Mouse (Mus musculus) MEL (cell line): Measurements from ENCODE around the gene Cables2.

ENCODE experiments used
- CHD2 ChIP-seq: IDR thresholded peaks from 2 replicates; pipeline ENCODE4 v1.6.1; 2011; ENCODE audit warnings: low read length, improper control_type of control experiment
- CTCF ChIP-seq, 3 experiments: IDR thresholded peaks in 2 of 3; conservative IDR thresholded peaks in 1 of 3; 2 replicates each; pipeline ENCODE4 v1.5.1; 2011 to 2012; ENCODE audit warnings: low read length in 3 of 3, low read depth in 2 of 3, mild to moderate bottlenecking in 2 of 3, improper control_type of control experiment in 1 of 3, inconsistent platforms in 1 of 3, mixed read lengths in 1 of 3, moderate library complexity in 1 of 3; ENCODE audit not compliant: control insufficient read depth in 1 of 3, insufficient read depth in 1 of 3, poor library complexity in 1 of 3, severe bottlenecking in 1 of 3
- ELF1 ChIP-seq: IDR thresholded peaks from 2 replicates; pipeline ENCODE4 v1.6.1; 2014; ENCODE audit warnings: low read depth, mild to moderate bottlenecking, inconsistent platforms, low read length, improper control_type of control experiment, moderate library complexity
- EP300 ChIP-seq, 2 experiments: IDR thresholded peaks; 2 replicates each; pipeline ENCODE4 v1.6.1; 2011; ENCODE audit warnings: improper control_type of control experiment in 2 of 2, low read length in 2 of 2, low read depth in 1 of 2, mild to moderate bottlenecking in 1 of 2
- HCFC1 ChIP-seq: IDR thresholded peaks from 2 replicates; pipeline ENCODE4 v1.6.1; 2012; ENCODE audit warnings: low read depth, mild to moderate bottlenecking, inconsistent platforms, low read length, improper control_type of control experiment, moderate library complexity
- MAFK ChIP-seq: IDR thresholded peaks from 2 replicates; pipeline ENCODE4 v1.6.1; 2011; ENCODE audit warnings: low read depth, mild to moderate bottlenecking, low read length, improper control_type of control experiment, borderline replicate concordance
- MYC ChIP-seq: IDR thresholded peaks from 2 replicates; pipeline ENCODE4 v1.6.1; 2011; ENCODE audit warnings: low read depth, mild to moderate bottlenecking, low read length, improper control_type of control experiment, moderate library complexity
- POLR2A ChIP-seq, 2 experiments: IDR thresholded peaks; 2 replicates each; pipeline ENCODE4 v1.6.1; 2011 to 2012; ENCODE audit warnings: low read length in 2 of 2, mild to moderate bottlenecking in 2 of 2, control low read depth in 1 of 2, improper control_type of control experiment in 1 of 2, low read depth in 1 of 2, moderate library complexity in 1 of 2; ENCODE audit not compliant: control insufficient read depth in 1 of 2, insufficient read depth in 1 of 2, poor library complexity in 1 of 2
- POLR2AphosphoS5 ChIP-seq: IDR thresholded peaks from 2 replicates; pipeline ENCODE4 v1.6.1; 2012; ENCODE audit warnings: low read depth, borderline replicate concordance, mild to moderate bottlenecking, inconsistent platforms, low read length, moderate library complexity, mixed read lengths
- TCF12 ChIP-seq: IDR thresholded peaks from 2 replicates; pipeline ENCODE4 v1.6.1; 2014; ENCODE audit warnings: low read depth, mild to moderate bottlenecking, inconsistent platforms, low read length, improper control_type of control experiment, moderate library complexity
- UBTF ChIP-seq: IDR thresholded peaks from 2 replicates; pipeline ENCODE4 v1.6.1; 2012; ENCODE audit warnings: low read depth, mild to moderate bottlenecking, inconsistent platforms, low read length, improper control_type of control experiment, moderate library complexity, borderline replicate concordance; ENCODE audit not compliant: insufficient read depth
- USF1 ChIP-seq: IDR thresholded peaks from 2 replicates; pipeline ENCODE4 v1.6.1; 2014; ENCODE audit warnings: low read depth, mild to moderate bottlenecking, inconsistent platforms, low read length, improper control_type of control experiment, moderate library complexity
- USF2 ChIP-seq, 2 experiments: IDR thresholded peaks; 2 replicates each; pipeline ENCODE4 v1.6.1; 2011 to 2012; ENCODE audit warnings: improper control_type of control experiment in 2 of 2, low read length in 2 of 2, borderline replicate concordance in 1 of 2, inconsistent platforms in 1 of 2, low read depth in 1 of 2, mild to moderate bottlenecking in 1 of 2; ENCODE audit not compliant: insufficient read depth in 1 of 2
- ZC3H11A ChIP-seq: IDR thresholded peaks from 2 replicates; pipeline ENCODE4 v1.6.1; 2012; ENCODE audit warnings: low read depth, mild to moderate bottlenecking, inconsistent platforms, low read length, improper control_type of control experiment

DNA sequence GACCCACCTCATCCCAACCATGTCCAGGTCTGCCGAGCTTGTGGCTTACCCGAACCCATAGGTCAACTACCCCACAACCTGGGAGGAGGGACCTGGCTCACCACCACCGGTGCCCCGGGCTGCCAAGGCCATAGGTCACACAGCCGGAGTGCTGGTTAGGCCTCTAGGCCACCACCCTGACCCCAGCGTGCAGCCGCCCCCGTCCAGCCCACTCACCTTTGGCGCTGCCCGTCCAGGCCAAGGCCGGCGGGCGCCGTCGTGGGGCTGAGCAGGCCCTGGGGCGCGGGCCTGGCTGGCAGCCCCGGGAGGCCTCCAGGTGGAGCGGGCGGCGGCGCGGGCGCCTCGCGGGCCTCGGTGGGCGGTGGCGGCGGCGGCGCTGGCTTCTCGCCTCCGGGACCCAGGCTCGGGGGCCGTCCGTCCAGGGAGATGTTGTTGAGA, 393 bp downstream of the Cables2 start:
- TF ChIP-seq CTCF (IDR thresholded peaks at IDR 0.05 in 2 of 3, conservative IDR thresholded peaks at IDR 0.05 in 1 of 3; ENCODE audit: control insufficient read depth in 1 of 3, insufficient read depth in 1 of 3, low read depth in 2 of 3, low read length in 3 of 3, poor library complexity in 1 of 3, severe bottlenecking in 1 of 3): no peak
- TF ChIP-seq POLR2A (IDR thresholded peaks at IDR 0.05; ENCODE audit: control insufficient read depth in 1 of 2, insufficient read depth in 1 of 2, low read depth in 1 of 2, low read length in 2 of 2, poor library complexity in 1 of 2): no peak
- no peak for TF ChIP-seq HCFC1
- no peak for TF ChIP-seq TCF12
- TF ChIP-seq MAFK: no peak
- no peak for TF ChIP-seq USF1
- no peak for TF ChIP-seq ELF1
- TF ChIP-seq USF2 (IDR thresholded peaks at IDR 0.05; ENCODE audit: borderline replicate concordance in 1 of 2, insufficient read depth in 1 of 2, low read depth in 1 of 2, low read length in 2 of 2): no peak
- no peak for TF ChIP-seq CHD2
- TF ChIP-seq MYC: no peak
- TF ChIP-seq UBTF: no peak
- no peak for TF ChIP-seq POLR2AphosphoS5
- TF ChIP-seq EP300 (IDR thresholded peaks at IDR 0.05; ENCODE audit: low read depth in 1 of 2, low read length in 2 of 2): no peak
- no peak for TF ChIP-seq ZC3H11A
